Mouse (Mus musculus) thymus, adult 2 months (tissue): Measurements from ENCODE around the gene Gmcl1. TPM values are rescaled to one million over a fixed set of nuclear protein-coding genes. Genes with fewer than 3 reads are reported as not detected.

Experiments
- DNase-seq: peaks from one replicate; pipeline ENCODE4 v3.0.0; 2021
- H3K27ac ChIP-seq: fragments of 200-500 bp; 2 replicates; pipeline ENCODE4 v1.5.1; 2012; ENCODE audit warnings: low read length, control low read depth; ENCODE audit not compliant: control insufficient read depth, insufficient read depth
- H3K27me3 ChIP-seq: fragments of 200-500 bp; 2 replicates; pipeline ENCODE4 v1.6.1; 2012; ENCODE audit warnings: mild to moderate bottlenecking, low read length, moderate library complexity, mixed read lengths; ENCODE audit not compliant: control insufficient read depth, insufficient read depth
- H3K36me3 ChIP-seq: fragments of 200-500 bp; 2 replicates; pipeline ENCODE4 v1.6.1; 2012; ENCODE audit warnings: mild to moderate bottlenecking, low read length, moderate library complexity; ENCODE audit not compliant: control insufficient read depth, insufficient read depth
- H3K4me1 ChIP-seq: fragments of 200-500 bp; replicated peaks from 2 replicates; pipeline ENCODE4 v1.6.1; 2012; ENCODE audit warnings: low read length; ENCODE audit not compliant: control insufficient read depth, insufficient read depth
- H3K4me3 ChIP-seq: fragments of 200-500 bp; 2 replicates; pipeline ENCODE4 v1.5.1; 2012; ENCODE audit warnings: mild to moderate bottlenecking, low read length, control low read depth, moderate library complexity; ENCODE audit not compliant: control insufficient read depth, insufficient read depth
- CTCF ChIP-seq: fragments of 200-500 bp; IDR thresholded peaks from 2 replicates; pipeline ENCODE4 v1.5.1; 2012; ENCODE audit warnings: mild to moderate bottlenecking, control low read depth, low read length, moderate library complexity, borderline replicate concordance; ENCODE audit not compliant: control insufficient read depth, poor library complexity, insufficient read depth; ENCODE audit errors: extremely low read depth
- POLR2A ChIP-seq: fragments of 200-500 bp; IDR thresholded peaks from 2 replicates; pipeline ENCODE4 v1.6.1; 2012; ENCODE audit warnings: mild to moderate bottlenecking, low read length, control low read depth, moderate library complexity; ENCODE audit not compliant: control insufficient read depth, poor library complexity, insufficient read depth; ENCODE audit errors: extremely low read depth
- WGBS: fragments of 180-500 bp; shearing (Covaris S2); methylation state at CpG from one replicate; pipeline ENCODE4 v1.1.7; 2018; 5-methylcytosine and 5-hydroxymethylcytosine counted together
- polyA plus RNA-seq: library from polyadenylated mRNA; depleted of rRNA; stranded (reverse); fragments of >200 nt; gene quantifications from 2 replicates; pipeline ENCODE4 v1.2.3, GENCODE M21; 2012

Gmcl1 gene
- polyA plus RNA-seq, 1 experiment = 17.3 TPM

GRCm38 (mm10) chr6:86767465-86767864 is 34.3 kb upstream of the Gmcl1 start:
- no peak for DNase-seq
- Histone ChIP-seq H3K27ac (no peak overlapping the region), H3K4me1 (no peaks in the 10 kb centered on the region), H3K4me3 (no peak overlapping the region), H3K36me3 (no peaks in the 10 kb centered on the region), H3K27me3 (no peaks in the 10 kb centered on the region)
- 63% methylated on average over 3 of the region's 3 CpGs for WGBS
- TF ChIP-seq CTCF (no peak), POLR2A (no peak)

- no peak for DNase-seq
- Histone ChIP-seq H3K4me1 (no peaks in the 10 kb centered on the region), H3K27ac (no peak overlapping the region), H3K4me3 (no peak overlapping the region), H3K27me3 (no peaks in the 10 kb centered on the region), H3K36me3 (no peaks in the 10 kb centered on the region)
- WGBS = 25% methylated on average over 6 of the region's 6 CpGs
- TF ChIP-seq CTCF = no peak
- no peak for TF ChIP-seq POLR2A
Measured at GRCm38 (mm10) chr6:86765637-86766059, 32.5 kb upstream of the Gmcl1 start.

- TF ChIP-seq CTCF = no peak
- TF ChIP-seq POLR2A = no peak
- DNase-seq = no peak
- Histone ChIP-seq H3K4me1 (no peaks in the 10 kb centered on the region), H3K27ac (no peak overlapping the region), H3K27me3 (no peaks in the 10 kb centered on the region), H3K4me3 (no peak overlapping the region), H3K36me3 (no peaks in the 10 kb centered on the region)
- 75% methylated on average over 10 of the region's 10 CpGs for WGBS
Measured at GRCm38 (mm10) chr6:86754105-86754863, 21.1 kb upstream of the Gmcl1 start.

- DNase-seq = no peak
- WGBS = 94% methylated on average over 5 of the region's 5 CpGs
- Histone ChIP-seq H3K27ac (no peak overlapping the region), H3K4me1 (no peaks in the 10 kb centered on the region), H3K27me3 (no peaks in the 10 kb centered on the region), H3K4me3 (no peak overlapping the region), H3K36me3 (no peaks in the 10 kb centered on the region)
- no peak for TF ChIP-seq CTCF
- no peak for TF ChIP-seq POLR2A
Measured at GRCm38 (mm10) chr6:86752843-86753485, 19.8 kb upstream of the Gmcl1 start.

DNA sequence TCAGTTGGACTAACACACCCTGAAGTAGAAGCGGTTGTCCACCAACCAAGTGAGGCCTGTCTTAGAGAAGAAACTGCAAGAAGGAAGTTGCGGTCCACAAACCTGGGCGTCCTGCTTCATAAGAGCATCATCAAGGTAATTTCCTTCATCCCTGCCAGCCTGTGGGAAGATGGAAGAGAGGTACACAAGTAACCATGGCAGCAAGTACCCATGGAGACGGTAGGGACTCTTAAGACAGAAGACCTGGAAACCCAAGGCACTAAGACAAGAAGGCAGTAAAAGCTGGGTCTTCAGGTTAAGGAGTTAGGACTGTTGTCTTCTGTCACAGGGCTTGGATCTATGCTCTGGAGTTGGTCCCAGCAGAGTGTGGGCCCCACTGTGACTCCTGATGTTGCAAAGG is 17.8 kb upstream of the Gmcl1 start:
- H3K27me3 ChIP-seq = no peaks in the 10 kb centered on the region
- DNase-seq = no peak
- no peak overlapping the region for H3K4me3 ChIP-seq
- WGBS = 97% methylated on average over 4 of the region's 4 CpGs
- H3K36me3 ChIP-seq = no peaks in the 10 kb centered on the region
- TF ChIP-seq CTCF (no peak), POLR2A (no peak)
- H3K27ac ChIP-seq = no peak overlapping the region
- H3K4me1 ChIP-seq = no peaks in the 10 kb centered on the region

DNA sequence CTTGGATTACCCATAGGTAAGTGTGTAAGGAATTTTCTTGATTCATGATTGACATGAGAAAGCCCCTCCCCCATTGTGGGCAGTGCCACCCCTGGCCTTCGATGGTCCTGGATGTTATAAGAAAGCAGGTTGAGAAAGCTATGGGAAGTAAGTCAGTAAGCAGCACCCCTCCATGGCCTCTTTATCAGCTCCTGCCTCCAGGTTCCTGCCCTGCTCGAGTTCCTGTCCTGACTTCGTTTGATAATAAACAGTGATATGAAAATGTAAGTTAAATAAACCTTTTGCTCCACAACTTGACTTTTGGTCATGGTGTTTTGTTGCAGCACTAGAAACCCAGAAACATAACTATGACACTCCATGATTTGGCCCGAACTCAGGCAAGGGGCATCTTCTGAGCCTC is 16.6 kb upstream of the Gmcl1 start:
- H3K36me3 ChIP-seq = no peaks in the 10 kb centered on the region
- 78% methylated on average over 4 of the region's 4 CpGs for WGBS
- DNase-seq = no peak
- H3K27ac ChIP-seq = no peak overlapping the region
- no peak for TF ChIP-seq CTCF
- no peak for TF ChIP-seq POLR2A
- no peaks in the 10 kb centered on the region for H3K4me1 ChIP-seq
- no peaks in the 10 kb centered on the region for H3K27me3 ChIP-seq
- no peak overlapping the region for H3K4me3 ChIP-seq
